Mouse (Mus musculus) heart, adult 9 months (tissue): Measurements from ENCODE around the gene Paxbp1.
"Not testable (repeated sequence)": the region's sequence is repeated elsewhere in the genome, so short reads cannot be mapped to it uniquely, and the experiment has no call there.

Source experiments
- DNase-seq, 2 experiments: peaks; one replicate each; pipeline ENCODE4 v3.0.0; 2022; ENCODE audit warnings: low spot score in 2 of 2

Paxbp1 gene

GRCm38 (mm10) chr16:91044270-91045182 is at the start of gene Paxbp1:
Paxbp1 (minus strand) TSS chr16:91044543.
- DNase-seq, result peak; percentile 97 to 99

- no peak for DNase-seq
Observed at GRCm38 (mm10) chr16:91086642-91087306, 42.4 kb upstream of the Paxbp1 start.

GRCm38 (mm10) chr16:91085239-91085825 is 41.0 kb upstream of the Paxbp1 start:
- no peak for DNase-seq

- DNase-seq, result peak in 1 of 2 experiments; percentile 44
Observed at GRCm38 (mm10) chr16:91084307-91085238, 40.2 kb upstream of the Paxbp1 start.

GRCm38 (mm10) chr16:91083002-91083646 is 38.8 kb upstream of the Paxbp1 start:
- no peak for DNase-seq

- peak; percentile 19 to 59 for DNase-seq
Observed at GRCm38 (mm10) chr16:91081508-91081907, 37.2 kb upstream of the Paxbp1 start.

- no peak for DNase-seq
Observed at GRCm38 (mm10) chr16:91076180-91076579, 31.8 kb upstream of the Paxbp1 start.

GRCm38 (mm10) chr16:91075423-91075822 is 31.1 kb upstream of the Paxbp1 start:
- not testable (repeated sequence) for DNase-seq

GRCm38 (mm10) chr16:91073163-91073892 is 29.0 kb upstream of the Paxbp1 start:
- DNase-seq, result peak; percentile 84 to 88

- no peak for DNase-seq
Observed at GRCm38 (mm10) chr16:91072256-91072655, 27.9 kb upstream of the Paxbp1 start.

- peak in 1 of 2 experiments; percentile 12 for DNase-seq
Observed at GRCm38 (mm10) chr16:91068969-91069368, 24.6 kb upstream of the Paxbp1 start.

- DNase-seq, result no peak
Observed at GRCm38 (mm10) chr16:91067122-91067521, 22.8 kb upstream of the Paxbp1 start.

GRCm38 (mm10) chr16:91064583-91065365 is 20.4 kb upstream of the Paxbp1 start:
- no peak for DNase-seq

GRCm38 (mm10) chr16:91063786-91064185 is 19.4 kb upstream of the Paxbp1 start:
- no peak for DNase-seq

- no peak for DNase-seq
Observed at GRCm38 (mm10) chr16:91061531-91062318, 17.4 kb upstream of the Paxbp1 start.

GRCm38 (mm10) chr16:91057741-91058140 is 13.4 kb upstream of the Paxbp1 start:
- no peak for DNase-seq

- no peak for DNase-seq
Observed at GRCm38 (mm10) chr16:91057261-91057660, 12.9 kb upstream of the Paxbp1 start.

- peak in 1 of 2 experiments; percentile 6 for DNase-seq
Observed at GRCm38 (mm10) chr16:91056043-91056821, 11.9 kb upstream of the Paxbp1 start.
